Mouse (Mus musculus) neural tube, embryonic 15.5 days (tissue): Measurements from ENCODE around the gene Rsl24d1. TPM values are rescaled to one million over a fixed set of nuclear protein-coding genes. Genes with fewer than 3 reads are reported as not detected.

ENCODE experiments used
- ATAC-seq: fragments of 200-750 bp; cut with Nextera tagmentation; 2 replicates; pipeline ENCODE4 v1.8.0; 2017; ENCODE audit warnings: mild to moderate bottlenecking, moderate TSS enrichment, moderate library complexity; ENCODE audit not compliant: low FRiP score
- H3K27ac ChIP-seq: fragments of 300-500 bp; sonication (generic); replicated peaks from 2 replicates; pipeline ENCODE4 v1.5.1; 2015; ENCODE audit warnings: mild to moderate bottlenecking, inconsistent platforms
- H3K27me3 ChIP-seq: fragments of 300-500 bp; sonication (generic); replicated peaks from 2 replicates; pipeline ENCODE4 v1.6.1; 2015; ENCODE audit warnings: inconsistent platforms
- H3K36me3 ChIP-seq: fragments of 300-500 bp; sonication (generic); 2 replicates; pipeline ENCODE4 v1.6.1; 2015; ENCODE audit warnings: inconsistent platforms
- H3K4me1 ChIP-seq: fragments of 300-500 bp; sonication (generic); 2 replicates; pipeline ENCODE4 v1.6.1; 2015; ENCODE audit warnings: inconsistent platforms
- H3K4me2 ChIP-seq: fragments of 300-500 bp; sonication (generic); 2 replicates; pipeline ENCODE4 v1.6.1; 2015; ENCODE audit warnings: inconsistent platforms, mild to moderate bottlenecking, moderate library complexity
- H3K4me3 ChIP-seq: fragments of 300-500 bp; sonication (generic); replicated peaks from 2 replicates; pipeline ENCODE4 v1.5.1; 2015; ENCODE audit warnings: mild to moderate bottlenecking, inconsistent platforms
- H3K9ac ChIP-seq: fragments of 300-500 bp; sonication (generic); replicated peaks from 2 replicates; pipeline ENCODE4 v1.6.1; 2015; ENCODE audit warnings: mild to moderate bottlenecking, inconsistent platforms
- H3K9me3 ChIP-seq: fragments of 300-500 bp; sonication (generic); replicated peaks from 2 replicates; pipeline ENCODE4 v1.6.1; 2016; ENCODE audit warnings: inconsistent platforms
- WGBS: fragments of 180-500 bp; shearing (Covaris S2); methylation state at CpG from one replicate; pipeline ENCODE4 v1.1.7; 2015; ENCODE audit warnings: mixed read lengths; 5-methylcytosine and 5-hydroxymethylcytosine counted together
- polyA plus RNA-seq: library from polyadenylated mRNA; unstranded; fragments of >200 nt; fragmentation: Nextera tagmentation; extraction: Ambion mirVana; gene quantifications from 2 replicates; pipeline ENCODE4 v1.2.1, GENCODE M21; 2015

The Rsl24d1 gene
- polyA plus RNA-seq, 1 experiment from 2014 or later = 92.6 TPM

- 47% methylated on average over 9 of the region's 9 CpGs for WGBS
Measured at GRCm38 (mm10) chr9:73154347-73154746, 41.1 kb downstream of the Rsl24d1 start.

GRCm38 (mm10) chr9:73157968-73158367, 44.7 kb downstream of the Rsl24d1 start:
- Histone ChIP-seq H3K27ac (no peak overlapping the region), H3K27me3 (no peaks in the 10 kb centered on the region), H3K9me3 (no peaks in the 10 kb centered on the region), H3K4me2 (no peak overlapping the region), H3K36me3 (no peaks in the 10 kb centered on the region), H3K4me1 (no peaks in the 10 kb centered on the region), H3K4me3 (no peak overlapping the region), H3K9ac (no peak overlapping the region)
- ATAC-seq = no peak
- whole genome bisulfite sequencing = 83% methylated on average over 4 of the region's 4 CpGs

More at GRCm38 (mm10) chr9:73154347-73154746, 41.1 kb downstream of the Rsl24d1 start:
- Histone ChIP-seq H3K4me1 (no peaks in the 10 kb centered on the region), H3K9me3 (no peaks in the 10 kb centered on the region), H3K4me2 (no peak overlapping the region), H3K36me3 (no peaks in the 10 kb centered on the region), H3K4me3 (no peak overlapping the region), H3K27ac (no peak overlapping the region), H3K9ac (no peak overlapping the region), H3K27me3 (no peaks in the 10 kb centered on the region)
- no peak for ATAC-seq

- Histone ChIP-seq H3K27ac (no peak overlapping the region), H3K4me1 (0 out of 2 replicates have a peak, but pooled peaks cover 5% of the 10 kb centered on the region), H3K9ac (no peak overlapping the region), H3K4me3 (no peak overlapping the region), H3K36me3 (no peaks in the 10 kb centered on the region), H3K27me3 (no peaks in the 10 kb centered on the region), H3K4me2 (no peak overlapping the region), H3K9me3 (no peaks in the 10 kb centered on the region)
- WGBS = 34% methylated on average over 1 of the region's 1 CpGs
- no peak for ATAC-seq
Measured at GRCm38 (mm10) chr9:73159265-73159664, 46.0 kb downstream of the Rsl24d1 start.

- WGBS = 24% methylated on average over 26 of the region's 26 CpGs
- 0 out of 2 replicates have a peak, but pooled peaks cover 5% of the 10 kb centered on the region for H3K4me1 ChIP-seq
- H3K27ac ChIP-seq = no peak overlapping the region
- H3K4me3 ChIP-seq = 0 out of 2 replicates have a peak overlapping the region, but pooled peaks have one; percentile 12
- H3K27me3 ChIP-seq = no peaks in the 10 kb centered on the region
- H3K9me3 ChIP-seq = no peaks in the 10 kb centered on the region
- peak overlapping the region; percentile 49 for H3K4me2 ChIP-seq
- ATAC-seq = peak; percentile 81
- H3K36me3 ChIP-seq = no peaks in the 10 kb centered on the region
- no peak overlapping the region for H3K9ac ChIP-seq
Measured at GRCm38 (mm10) chr9:73162571-73163333, 49.5 kb downstream of the Rsl24d1 start.

- Histone ChIP-seq H3K36me3 (no peaks in the 10 kb centered on the region), H3K4me3 (no peak overlapping the region), H3K27me3 (no peaks in the 10 kb centered on the region), H3K9me3 (no peaks in the 10 kb centered on the region), H3K4me2 (no peak overlapping the region), H3K27ac (no peak overlapping the region), H3K9ac (no peak overlapping the region), H3K4me1 (0 out of 2 replicates have a peak, but pooled peaks cover 5% of the 10 kb centered on the region)
- no peak for ATAC-seq
- 94% methylated on average over 4 of the region's 4 CpGs for WGBS
Measured at GRCm38 (mm10) chr9:73165631-73166030, 52.4 kb downstream of the Rsl24d1 start.

Other genes starting within 250 kb of the Rsl24d1 start
- 12.2 and 14.6 TPM in 2 replicates for gene Pygo1, start 187.8 kb upstream of the Rsl24d1 start, polyA plus RNA-seq
- 1.7 and 2.5 TPM in 2 replicates for gene Dyx1c1, start 154.6 kb upstream of the Rsl24d1 start, polyA plus RNA-seq
- not detected in 2 replicates for gene Gm44503, start 154.6 kb upstream of the Rsl24d1 start, polyA plus RNA-seq
- gene Ccpg1os, start 128.0 kb upstream of the Rsl24d1 start, polyA plus RNA-seq = 22.2 TPM in 2 replicates
- 43.2 and 45.9 TPM in 2 replicates for gene Ccpg1, start 128.0 kb upstream of the Rsl24d1 start, polyA plus RNA-seq
- gene Pigb, start 73.0 kb upstream of the Rsl24d1 start, polyA plus RNA-seq = 12.7 and 14.7 TPM in 2 replicates
- gene Rab27a, start 68.6 kb upstream of the Rsl24d1 start, polyA plus RNA-seq = 3.3 and 11.8 TPM in 2 replicates
- 0.17 and 0.20 TPM in 2 replicates for gene Khdc3, start 11.6 kb upstream of the Rsl24d1 start, polyA plus RNA-seq
- 0.43 TPM in 1 of 2 replicates, not detected in the other for gene Gm20509, start 11.0 kb upstream of the Rsl24d1 start, polyA plus RNA-seq